Mouse (Mus musculus) layer of hippocampus, adult 11-12 months (tissue): ENCODE measurements around the gene H2-T23.

Source experiments
- DNase-seq: peaks from one replicate; pipeline ENCODE4 v3.0.0; 2022; ENCODE audit warnings: low spot score

The H2-T23 gene

GRCm38 (mm10) chr17:35993675-35994074, 39.0 kb downstream of the H2-T23 start:
- DNase-seq = peak; percentile 78

GRCm38 (mm10) chr17:35991781-35992180, 40.9 kb downstream of the H2-T23 start:
- DNase-seq = no peak

GRCm38 (mm10) chr17:35981776-35982175, 50.9 kb downstream of the H2-T23 start:
- no peak for DNase-seq

GRCm38 (mm10) chr17:35980363-35980754, 52.3 kb downstream of the H2-T23 start:
- peak; percentile 53 for DNase-seq
